Mouse (Mus musculus): Measurements from ENCODE around the gene Glrx3.
"Not testable (repeated sequence)": the region's sequence is repeated elsewhere in the genome, so short reads cannot be mapped to it uniquely, and the experiment has no call there.

The Glrx3 gene

GRCm38 (mm10) chr7:137437440-137438178 is at the start of gene Glrx3:
Gene Glrx3 (plus strand): TSS chr7:137437614.
- DNase-seq (ENCODE audit: low spot score) = peak; percentile 99

GRCm38 (mm10) chr7:137387863-137388262 is 49.6 kb upstream of the Glrx3 start:
- DNase-seq (ENCODE audit: low spot score) = no peak

- DNase-seq (ENCODE audit: low spot score) = no peak
Measured at GRCm38 (mm10) chr7:137395421-137395820, 42.0 kb upstream of the Glrx3 start.

GRCm38 (mm10) chr7:137397361-137397910 is 40.0 kb upstream of the Glrx3 start:
- no peak for DNase-seq (ENCODE audit: low spot score)

GRCm38 (mm10) chr7:137398973-137399372 is 38.4 kb upstream of the Glrx3 start:
- DNase-seq (ENCODE audit: low spot score) = no peak

GRCm38 (mm10) chr7:137404146-137404545 is 33.3 kb upstream of the Glrx3 start:
- no peak for DNase-seq (ENCODE audit: low spot score)

- DNase-seq (ENCODE audit: low spot score) = no peak
Measured at GRCm38 (mm10) chr7:137407428-137408058, 29.9 kb upstream of the Glrx3 start.

GRCm38 (mm10) chr7:137410337-137411197 is 26.8 kb upstream of the Glrx3 start, which contains the start of gene 9430038I01Rik:
Gene 9430038I01Rik (minus strand): TSS chr7:137410762.
- DNase-seq (ENCODE audit: low spot score) = peak; percentile 97

GRCm38 (mm10) chr7:137414710-137415109 is 22.7 kb upstream of the Glrx3 start:
- DNase-seq (ENCODE audit: low spot score) = no peak

- DNase-seq (ENCODE audit: low spot score) = no peak
Measured at GRCm38 (mm10) chr7:137420550-137420949, 16.9 kb upstream of the Glrx3 start.

GRCm38 (mm10) chr7:137421236-137421635 is 16.2 kb upstream of the Glrx3 start:
- DNase-seq (ENCODE audit: low spot score) = no peak

- no peak for DNase-seq (ENCODE audit: low spot score)
Measured at GRCm38 (mm10) chr7:137426693-137427092, 10.7 kb upstream of the Glrx3 start.

- DNase-seq (ENCODE audit: low spot score) = no peak
Measured at GRCm38 (mm10) chr7:137431769-137432603, 5.4 kb upstream of the Glrx3 start.

GRCm38 (mm10) chr7:137436901-137437300 is 513 bp upstream of the Glrx3 start:
- DNase-seq (ENCODE audit: low spot score) = no peak

- DNase-seq (ENCODE audit: low spot score) = peak; percentile 28
Measured at GRCm38 (mm10) chr7:137438179-137438550, 751 bp downstream of the Glrx3 start.

- DNase-seq (ENCODE audit: low spot score) = not testable (repeated sequence)
Measured at GRCm38 (mm10) chr7:137438962-137439361, 1.5 kb downstream of the Glrx3 start.

GRCm38 (mm10) chr7:137442951-137443350 is 5.5 kb downstream of the Glrx3 start:
- DNase-seq (ENCODE audit: low spot score) = no peak

- DNase-seq (ENCODE audit: low spot score) = no peak
Measured at GRCm38 (mm10) chr7:137445321-137445720, 7.9 kb downstream of the Glrx3 start.

- no peak for DNase-seq (ENCODE audit: low spot score)
Measured at GRCm38 (mm10) chr7:137461396-137461795, 24.0 kb downstream of the Glrx3 start.

GRCm38 (mm10) chr7:137468174-137468573 is 30.8 kb downstream of the Glrx3 start:
- peak; percentile 47 for DNase-seq (ENCODE audit: low spot score)

GRCm38 (mm10) chr7:137471431-137472120 is 34.2 kb downstream of the Glrx3 start:
- peak; percentile 35 for DNase-seq (ENCODE audit: low spot score)

Measured in embryo, embryonic 10 days (tissue).